Mouse (Mus musculus) midbrain, postnatal 0 days (tissue): ENCODE results near the gene Olfr316. TPM values are rescaled to one million over a fixed set of nuclear protein-coding genes. Genes with fewer than 3 reads are reported as not detected.
"Not testable (repeated sequence)": the region's sequence is repeated elsewhere in the genome, so short reads cannot be mapped to it uniquely, and the experiment has no call there.

Experiments
- ATAC-seq: fragments of 200-750 bp; cut with Nextera tagmentation; 2 replicates; pipeline ENCODE4 v1.8.0; 2017; ENCODE audit warnings: moderate number of reproducible peaks, mild to moderate bottlenecking, moderate TSS enrichment, moderate library complexity; ENCODE audit not compliant: low FRiP score
- DNase-seq: peaks from one replicate; pipeline ENCODE4 v3.0.0-alpha.2; 2015; ENCODE audit warnings: low spot score
- H3K27ac ChIP-seq: fragments of 300-500 bp; sonication (generic); 2 replicates; pipeline ENCODE4 v1.5.1; 2014; ENCODE audit warnings: low read depth, mild to moderate bottlenecking, low read length, mixed read lengths
- H3K27me3 ChIP-seq: fragments of 300-500 bp; sonication (generic); 2 replicates; pipeline ENCODE4 v1.6.1; 2014; ENCODE audit warnings: low read length, control low read depth, mixed read lengths; ENCODE audit not compliant: insufficient read depth
- H3K36me3 ChIP-seq: fragments of 300-500 bp; sonication (generic); 2 replicates; pipeline ENCODE4 v1.6.1; 2014; ENCODE audit warnings: low read length, control low read depth, mixed read lengths; ENCODE audit not compliant: insufficient read depth
- H3K4me1 ChIP-seq: fragments of 300-500 bp; sonication (generic); 2 replicates; pipeline ENCODE4 v1.6.1; 2014; ENCODE audit warnings: mild to moderate bottlenecking, control low read depth, antibody characterized with exemption, low read length, mixed read lengths; ENCODE audit not compliant: insufficient read depth
- H3K4me2 ChIP-seq: fragments of 300-500 bp; sonication (generic); 2 replicates; pipeline ENCODE4 v1.6.1; 2014; ENCODE audit warnings: low read depth, mild to moderate bottlenecking, low read length, mixed read lengths; ENCODE audit not compliant: poor library complexity, severe bottlenecking
- H3K4me3 ChIP-seq: fragments of 300-500 bp; sonication (generic); 2 replicates; pipeline ENCODE4 v1.5.1; 2014; ENCODE audit warnings: low read depth, mild to moderate bottlenecking, low read length, moderate library complexity
- H3K9ac ChIP-seq: fragments of 300-500 bp; sonication (generic); replicated peaks from 2 replicates; pipeline ENCODE4 v1.6.1; 2014; ENCODE audit warnings: mild to moderate bottlenecking, low read length, moderate library complexity, mixed read lengths; ENCODE audit not compliant: poor library complexity, severe bottlenecking
- H3K9me3 ChIP-seq: fragments of 300-500 bp; sonication (generic); 2 replicates; pipeline ENCODE4 v1.6.1; 2016; ENCODE audit warnings: low read length, control low read depth
- CTCF ChIP-seq: IDR thresholded peaks from 2 replicates; pipeline ENCODE4 v1.5.1; 2016; ENCODE audit warnings: antibody characterized with exemption, mild to moderate bottlenecking
- WGBS: fragments of 180-500 bp; shearing (Covaris S2); extraction: QIAGEN DNeasy Blood & Tissue Kit; methylation state at CpG from one replicate; pipeline ENCODE4 v1.1.7; 2014; 5-methylcytosine and 5-hydroxymethylcytosine counted together
- polyA plus RNA-seq: library from polyadenylated mRNA; unstranded; fragments of >200 nt; fragmentation: Nextera tagmentation; extraction: Ambion mirVana; gene quantifications from 2 replicates; pipeline ENCODE4 v1.2.1, GENCODE M21; 2015
- total RNA-seq: library from RNA; depleted of rRNA; stranded (reverse); fragments of >200 nt; gene quantifications from 2 replicates; pipeline ENCODE4 v1.2.3, GENCODE M21; 2014; rRNA removed

The Olfr316 gene
- total RNA-seq (not detected in 2 replicates), polyA plus RNA-seq (not detected in 2 replicates)

DNA sequence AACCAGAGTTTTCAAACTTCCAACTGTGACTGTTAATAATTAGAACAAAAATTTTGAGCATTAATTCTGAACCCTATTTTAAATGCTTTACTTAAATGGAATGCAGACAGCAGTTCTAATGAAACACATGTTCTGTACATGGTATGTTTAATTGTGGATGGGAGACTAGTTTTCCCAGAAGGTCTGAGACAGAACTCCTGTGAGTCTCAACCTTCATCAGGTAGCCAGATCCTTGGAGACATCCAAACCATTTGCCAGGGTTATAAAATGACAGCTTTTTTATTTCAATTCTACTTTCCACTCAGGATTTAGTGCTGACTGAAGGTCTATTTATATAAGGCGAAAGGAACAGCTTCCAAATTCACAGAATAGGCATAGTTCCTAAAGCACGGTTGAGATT is at the start of gene Olfr316:
Gene Olfr316 (plus strand): TSS at position 301 of the 400 bp plus-strand sequence.
- Histone ChIP-seq H3K4me1 (no peaks in the 10 kb centered on the region), H3K27ac (no peak within 1 kb of the TSS), H3K4me3 (no peak within 1 kb of the TSS), H3K9ac (no peak within 1 kb of the TSS), H3K27me3 (no peaks in the 10 kb centered on the region), H3K4me2 (no peak within 1 kb of the TSS), H3K9me3 (no peaks in the 10 kb centered on the region), H3K36me3 (no peaks in the 10 kb centered on the region)
- DNase-seq (no peak), ATAC-seq (no peak)
- no peak for TF ChIP-seq CTCF
- 93% methylated on average over 2 of the region's 2 CpGs for WGBS

GRCm38 (mm10) chr11:58709086-58709485 is 43.4 kb upstream of the Olfr316 start:
- Histone ChIP-seq H3K27ac (no peak overlapping the region), H3K9ac (no peak overlapping the region), H3K4me1 (no peaks in the 10 kb centered on the region), H3K4me2 (no peak overlapping the region), H3K9me3 (no peaks in the 10 kb centered on the region), H3K4me3 (no peak overlapping the region), H3K36me3 (no peaks in the 10 kb centered on the region), H3K27me3 (no peaks in the 10 kb centered on the region)
- ATAC-seq (no peak), DNase-seq (no peak)
- no peak for TF ChIP-seq CTCF
- WGBS, result 81% methylated on average over 11 of the region's 11 CpGs

DNA sequence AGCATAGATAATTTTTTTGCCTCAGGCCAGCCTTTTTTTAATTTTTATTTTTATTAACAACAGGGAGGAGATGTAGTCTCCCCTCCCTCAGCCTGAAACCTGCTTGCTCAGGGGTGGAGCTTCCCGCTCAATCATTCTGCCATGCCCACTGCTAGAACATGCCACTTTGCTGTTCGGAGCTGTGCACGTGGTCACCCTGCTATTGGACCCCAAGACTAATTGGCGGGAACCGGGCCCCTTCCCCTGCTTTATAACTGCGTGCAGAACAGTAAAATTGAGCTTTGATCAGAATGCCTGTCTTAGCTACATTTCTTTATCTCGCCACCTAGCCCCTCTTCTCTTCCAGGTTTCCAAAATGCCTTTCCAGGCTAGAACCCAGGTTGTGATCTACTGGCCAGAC is 34.8 kb upstream of the Olfr316 start:
- 94% methylated on average over 7 of the region's 7 CpGs for WGBS
- H3K36me3 ChIP-seq, ATAC-seq, H3K9me3 ChIP-seq, H3K4me2 ChIP-seq, DNase-seq, H3K4me1 ChIP-seq, H3K4me3 ChIP-seq, H3K9ac ChIP-seq, H3K27me3 ChIP-seq, H3K27ac ChIP-seq: not testable (repeated sequence)

DNA sequence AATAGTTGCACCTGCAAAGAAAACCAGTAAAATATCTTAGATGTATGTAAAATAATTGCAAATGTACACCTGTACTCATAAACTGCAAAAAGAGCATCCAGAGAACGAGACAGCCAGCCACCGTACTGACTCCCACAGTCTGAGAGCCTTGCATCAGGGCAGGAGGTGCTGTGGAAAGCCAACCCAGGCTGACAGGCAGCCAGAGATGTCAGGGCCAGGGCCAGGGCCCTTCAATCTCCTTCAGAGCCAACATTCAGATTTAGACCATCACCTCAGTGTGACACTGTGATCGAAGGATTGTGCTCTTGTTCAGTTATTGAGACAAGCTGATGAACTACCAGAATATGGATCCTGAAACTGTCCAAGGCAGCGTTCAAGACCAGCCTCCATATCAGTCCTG is 32.8 kb upstream of the Olfr316 start:
- DNase-seq, result no peak
- Histone ChIP-seq H3K36me3 (no peaks in the 10 kb centered on the region), H3K9me3 (no peaks in the 10 kb centered on the region), H3K27ac (no peak overlapping the region), H3K9ac (no peak overlapping the region), H3K27me3 (no peaks in the 10 kb centered on the region), H3K4me1 (no peaks in the 10 kb centered on the region), H3K4me2 (no peak overlapping the region), H3K4me3 (no peak overlapping the region)
- no peak for TF ChIP-seq CTCF
- ATAC-seq, result no peak
- 83% methylated on average over 4 of the region's 4 CpGs for WGBS

DNA sequence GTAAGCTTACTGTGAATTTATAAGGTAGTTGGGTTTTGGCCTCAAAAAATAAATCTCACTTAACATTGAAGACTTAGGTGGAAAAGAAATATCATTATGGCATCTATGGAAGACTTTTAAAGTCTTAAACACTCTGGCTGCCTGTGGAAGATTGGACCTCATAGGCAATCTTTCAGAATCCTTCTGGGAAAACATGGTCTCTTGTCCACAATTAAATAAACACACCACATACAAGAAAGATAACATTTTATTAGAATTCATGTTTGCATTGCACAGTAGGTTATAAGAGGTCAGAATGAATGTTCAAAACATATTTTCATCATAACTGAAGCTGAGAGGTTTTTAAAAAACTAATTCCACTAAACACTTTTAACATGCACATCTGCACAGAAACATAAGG is 28.6 kb upstream of the Olfr316 start, which contains the start of gene Olfr318:
Gene Olfr318 (minus strand): TSS at position 101 of the 400 bp plus-strand sequence.
- TF ChIP-seq CTCF, result no peak
- H3K4me3 ChIP-seq, result no peak within 1 kb of the TSS
- H3K36me3 ChIP-seq, result no peaks in the 10 kb centered on the region
- no peak within 1 kb of the TSS for H3K4me2 ChIP-seq
- DNase-seq, result no peak
- H3K27ac ChIP-seq, result no peak within 1 kb of the TSS
- H3K27me3 ChIP-seq, result no peaks in the 10 kb centered on the region
- H3K9ac ChIP-seq, result no peak within 1 kb of the TSS
- no peaks in the 10 kb centered on the region for H3K4me1 ChIP-seq
- no peak for ATAC-seq
- no peaks in the 10 kb centered on the region for H3K9me3 ChIP-seq

- H3K4me1 ChIP-seq, H3K27ac ChIP-seq, H3K4me2 ChIP-seq, H3K4me3 ChIP-seq, H3K27me3 ChIP-seq, H3K9ac ChIP-seq, H3K9me3 ChIP-seq, ATAC-seq, H3K36me3 ChIP-seq, DNase-seq: not testable (repeated sequence)
- WGBS, result 79% methylated on average over 6 of the region's 6 CpGs
These were observed 24.5 kb upstream of the Olfr316 start for GRCm38 (mm10) chr11:58727896-58728650.
